Mouse (Mus musculus) neural tube, embryonic 15.5 days (tissue): ENCODE measurements around the gene Pidd1. TPM values are rescaled to one million over a fixed set of nuclear protein-coding genes. Genes with fewer than 3 reads are reported as not detected.

ENCODE experiments used
- ATAC-seq: fragments of 200-750 bp; cut with Nextera tagmentation; 2 replicates; pipeline ENCODE4 v1.8.0; 2017; ENCODE audit warnings: mild to moderate bottlenecking, moderate TSS enrichment, moderate library complexity; ENCODE audit not compliant: low FRiP score
- H3K27ac ChIP-seq: fragments of 300-500 bp; sonication (generic); replicated peaks from 2 replicates; pipeline ENCODE4 v1.5.1; 2015; ENCODE audit warnings: mild to moderate bottlenecking, inconsistent platforms
- H3K27me3 ChIP-seq: fragments of 300-500 bp; sonication (generic); replicated peaks from 2 replicates; pipeline ENCODE4 v1.6.1; 2015; ENCODE audit warnings: inconsistent platforms
- H3K36me3 ChIP-seq: fragments of 300-500 bp; sonication (generic); 2 replicates; pipeline ENCODE4 v1.6.1; 2015; ENCODE audit warnings: inconsistent platforms
- H3K4me1 ChIP-seq: fragments of 300-500 bp; sonication (generic); 2 replicates; pipeline ENCODE4 v1.6.1; 2015; ENCODE audit warnings: inconsistent platforms
- H3K4me2 ChIP-seq: fragments of 300-500 bp; sonication (generic); 2 replicates; pipeline ENCODE4 v1.6.1; 2015; ENCODE audit warnings: inconsistent platforms, mild to moderate bottlenecking, moderate library complexity
- H3K4me3 ChIP-seq: fragments of 300-500 bp; sonication (generic); replicated peaks from 2 replicates; pipeline ENCODE4 v1.5.1; 2015; ENCODE audit warnings: mild to moderate bottlenecking, inconsistent platforms
- H3K9ac ChIP-seq: fragments of 300-500 bp; sonication (generic); replicated peaks from 2 replicates; pipeline ENCODE4 v1.6.1; 2015; ENCODE audit warnings: mild to moderate bottlenecking, inconsistent platforms
- H3K9me3 ChIP-seq: fragments of 300-500 bp; sonication (generic); replicated peaks from 2 replicates; pipeline ENCODE4 v1.6.1; 2016; ENCODE audit warnings: inconsistent platforms
- WGBS: fragments of 180-500 bp; shearing (Covaris S2); methylation state at CpG from one replicate; pipeline ENCODE4 v1.1.7; 2015; ENCODE audit warnings: mixed read lengths; 5-methylcytosine and 5-hydroxymethylcytosine counted together
- polyA plus RNA-seq: library from polyadenylated mRNA; unstranded; fragments of >200 nt; fragmentation: Nextera tagmentation; extraction: Ambion mirVana; gene quantifications from 2 replicates; pipeline ENCODE4 v1.2.1, GENCODE M21; 2015

Gene Pidd1
- polyA plus RNA-seq, 1 experiment from 2014 or later = 2.7 TPM

DNA sequence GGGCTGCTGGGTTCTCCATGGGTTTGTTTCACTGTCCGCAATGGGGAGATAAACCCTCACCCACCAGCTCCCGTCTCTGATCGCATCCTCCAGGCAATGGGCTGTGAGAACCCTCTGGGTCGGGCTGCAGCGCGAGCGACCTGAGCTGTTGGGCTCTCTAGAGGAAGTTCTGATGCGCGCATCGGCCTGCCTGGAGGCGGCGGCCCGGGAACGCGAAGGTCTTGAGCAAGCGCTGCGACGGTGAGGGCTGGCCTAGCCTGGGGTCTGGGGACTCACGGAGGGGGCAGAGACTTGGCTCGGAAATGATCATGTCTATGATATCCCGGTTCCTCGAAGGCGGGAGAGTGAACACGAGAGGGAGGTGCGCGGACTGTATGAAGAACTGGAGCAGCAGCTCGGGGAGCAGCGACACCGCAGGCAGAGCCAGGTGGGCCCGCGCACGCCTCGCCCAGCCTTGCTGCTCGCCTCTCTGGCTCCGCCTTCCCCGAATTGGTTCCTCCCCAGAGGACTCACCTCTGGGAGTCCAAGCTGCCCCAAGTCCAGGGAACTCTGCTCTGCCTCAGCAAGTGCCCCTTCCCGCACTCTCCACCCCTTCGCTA is 20.9 kb upstream of the Pidd1 start:
- Histone ChIP-seq H3K4me2 (peak overlapping the region; percentile 46), H3K36me3 (peaks cover 5% of the 10 kb centered on the region), H3K27me3 (peaks cover 71% of the 10 kb centered on the region), H3K9ac (no peak overlapping the region), H3K27ac (no peak overlapping the region), H3K9me3 (no peaks in the 10 kb centered on the region), H3K4me1 (peaks cover 51% of the 10 kb centered on the region), H3K4me3 (peak overlapping the region; percentile 16)
- WGBS = 5% methylated on average over 38 of the region's 38 CpGs
- ATAC-seq = no peak

DNA sequence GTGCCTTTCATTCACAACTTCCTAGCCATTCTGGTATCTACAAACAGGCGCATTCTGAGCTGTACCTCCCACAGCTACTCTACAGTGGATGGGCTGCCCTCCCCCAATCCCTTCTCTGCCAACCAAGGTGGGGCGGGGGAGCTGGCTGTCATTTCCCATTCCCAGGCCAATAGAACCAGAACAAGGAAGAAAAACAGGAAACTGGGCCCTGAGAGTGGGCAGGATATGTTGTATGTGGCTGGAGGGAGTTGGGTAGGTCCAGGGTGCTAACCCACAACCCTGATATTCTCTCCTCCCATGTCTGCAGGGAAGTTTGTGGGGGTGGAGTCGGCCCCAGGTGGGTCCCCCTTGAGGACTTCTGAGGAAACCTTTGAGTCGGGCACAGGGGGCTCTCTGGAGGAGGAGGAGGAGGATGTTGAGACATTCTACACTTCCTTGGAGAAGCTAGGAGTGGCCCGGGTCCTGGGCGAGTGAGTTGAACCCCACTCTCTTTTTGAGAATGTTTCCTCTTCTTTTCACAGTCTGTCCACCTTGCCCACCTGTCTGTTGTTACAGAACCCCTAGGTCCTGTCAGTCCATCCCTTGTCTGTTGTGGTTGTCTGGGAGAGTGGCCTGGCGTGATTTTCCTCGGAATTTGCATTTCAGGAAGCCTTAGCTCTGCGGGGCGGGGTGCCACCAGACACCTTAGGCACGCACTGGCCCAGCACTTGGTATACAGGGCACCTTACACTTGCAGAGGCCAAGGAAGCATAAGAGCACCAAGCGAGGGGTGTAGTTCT is 20.2 kb upstream of the Pidd1 start:
- Histone ChIP-seq H3K36me3 (peaks cover 10% of the 10 kb centered on the region), H3K9ac (no peak overlapping the region), H3K4me2 (peak overlapping the region; percentile 46), H3K27ac (no peak overlapping the region), H3K9me3 (no peaks in the 10 kb centered on the region), H3K4me3 (peak overlapping the region; percentile 16), H3K4me1 (peaks cover 46% of the 10 kb centered on the region), H3K27me3 (peaks cover 78% of the 10 kb centered on the region)
- WGBS = 27% methylated on average over 12 of the region's 12 CpGs
- no peak for ATAC-seq

DNA sequence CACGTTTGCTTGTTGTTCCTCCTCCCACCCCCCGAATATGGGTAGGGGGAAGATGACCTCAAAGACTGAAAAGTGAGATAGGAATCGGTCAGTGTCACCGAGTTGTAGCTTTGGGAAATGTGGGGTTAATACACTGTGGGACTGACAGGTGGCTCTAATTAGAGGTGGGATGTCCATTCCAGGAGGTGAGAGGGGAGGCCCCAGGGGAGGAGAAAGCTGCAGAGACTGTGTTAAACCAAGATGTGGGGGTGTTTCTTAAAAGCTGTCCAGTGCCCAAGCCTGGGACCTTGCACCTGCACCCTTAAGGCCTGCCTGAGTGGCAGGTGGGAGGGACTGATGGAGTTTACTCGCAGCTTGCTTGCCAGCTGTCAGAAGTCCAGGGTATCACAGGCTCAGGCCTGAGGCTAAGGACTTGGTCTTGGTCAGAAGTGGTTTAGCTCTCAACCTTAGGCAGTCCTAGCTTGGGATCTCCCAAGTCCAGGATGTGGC is 18.6 kb upstream of the Pidd1 start:
- Histone ChIP-seq H3K9me3 (no peaks in the 10 kb centered on the region), H3K4me1 (peaks cover 32% of the 10 kb centered on the region), H3K9ac (no peak overlapping the region), H3K27ac (no peak overlapping the region), H3K27me3 (peaks cover 78% of the 10 kb centered on the region), H3K36me3 (peaks cover 14% of the 10 kb centered on the region), H3K4me2 (peak overlapping the region; percentile 72), H3K4me3 (peak overlapping the region; percentile 35; the same call in 1 of the 2 replicates)
- WGBS = 17% methylated on average over 5 of the region's 5 CpGs
- no peak for ATAC-seq

GRCm38 (mm10) chr7:141461521-141462332 is 17.9 kb upstream of the Pidd1 start:
- H3K9ac ChIP-seq = peak overlapping the region; percentile 41
- 2% methylated on average over 57 of the region's 59 CpGs for WGBS

DNA sequence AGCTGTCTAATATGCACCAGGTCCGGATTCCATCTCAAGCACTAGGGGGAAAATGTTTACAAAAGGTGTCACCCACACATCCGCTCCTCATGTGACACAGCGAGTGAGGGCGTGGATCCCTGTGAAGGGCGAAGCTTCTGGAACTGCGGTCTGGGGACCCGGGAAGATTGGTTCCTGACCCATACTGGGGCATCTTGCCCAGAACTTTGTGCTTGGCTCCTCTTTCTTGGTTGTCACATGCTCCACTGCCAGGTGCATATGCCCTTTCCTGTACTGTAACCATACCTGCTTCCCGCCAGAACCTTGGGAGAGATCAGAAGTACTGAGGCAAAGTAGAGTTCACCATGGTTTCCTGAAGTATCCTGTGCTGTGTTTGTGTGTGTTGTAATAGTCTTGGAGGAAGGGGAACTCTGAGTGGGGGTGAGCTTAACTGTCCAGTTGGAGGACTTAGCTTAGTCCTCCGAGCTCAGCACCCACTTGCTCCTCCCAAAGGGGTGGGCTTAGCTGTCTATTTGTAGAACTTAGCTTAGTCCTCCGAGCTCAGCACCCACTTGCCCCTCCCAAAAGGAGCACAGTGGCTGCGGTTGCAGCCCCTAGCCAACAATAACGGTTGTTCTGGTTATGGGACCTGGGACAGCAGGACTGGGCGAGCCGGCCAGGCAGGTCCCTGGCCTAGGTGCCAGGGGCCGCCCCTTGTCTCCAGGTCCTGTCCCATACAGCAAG is 16.7 kb upstream of the Pidd1 start, which contains the start of gene Cracr2b:
Cracr2b (plus strand) TSS at position 704 of the 723 bp plus-strand sequence.
- H3K27me3 ChIP-seq = peaks cover 65% of the 10 kb centered on the region
- ATAC-seq = no peak
- peaks cover 39% of the 10 kb centered on the region for H3K4me1 ChIP-seq

More at GRCm38 (mm10) chr7:141461521-141462332, 17.9 kb upstream of the Pidd1 start:
- Histone ChIP-seq H3K27me3 (peaks cover 76% of the 10 kb centered on the region), H3K4me1 (peaks cover 29% of the 10 kb centered on the region), H3K36me3 (peaks cover 14% of the 10 kb centered on the region), H3K9me3 (no peaks in the 10 kb centered on the region), H3K27ac (no peak overlapping the region), H3K4me3 (peak overlapping the region; percentile 35), H3K4me2 (peak overlapping the region; percentile 72)
- ATAC-seq = no peak

GRCm38 (mm10) chr7:141460001-141460390 is 16.2 kb upstream of the Pidd1 start:
- no peak for ATAC-seq
- Histone ChIP-seq H3K9me3 (no peaks in the 10 kb centered on the region), H3K9ac (no peak overlapping the region), H3K27ac (no peak overlapping the region), H3K4me1 (peaks cover 35% of the 10 kb centered on the region), H3K4me2 (no peak overlapping the region), H3K36me3 (peaks cover 14% of the 10 kb centered on the region), H3K27me3 (peaks cover 60% of the 10 kb centered on the region), H3K4me3 (no peak overlapping the region)
- WGBS = 85% methylated on average over 5 of the region's 5 CpGs

More for the DNA sequence above, 16.7 kb upstream of the Pidd1 start, which contains the start of gene Cracr2b:
- 76% methylated on average over 15 of the region's 15 CpGs for WGBS
- H3K9me3 ChIP-seq = no peaks in the 10 kb centered on the region
- no peak within 1 kb of the TSS for H3K27ac ChIP-seq
- H3K9ac ChIP-seq = peak within 1 kb of the TSS; percentile 41
- H3K36me3 ChIP-seq = peaks cover 14% of the 10 kb centered on the region
- peak within 1 kb of the TSS; percentile 35 for H3K4me3 ChIP-seq
- peak within 1 kb of the TSS; percentile 72 for H3K4me2 ChIP-seq

DNA sequence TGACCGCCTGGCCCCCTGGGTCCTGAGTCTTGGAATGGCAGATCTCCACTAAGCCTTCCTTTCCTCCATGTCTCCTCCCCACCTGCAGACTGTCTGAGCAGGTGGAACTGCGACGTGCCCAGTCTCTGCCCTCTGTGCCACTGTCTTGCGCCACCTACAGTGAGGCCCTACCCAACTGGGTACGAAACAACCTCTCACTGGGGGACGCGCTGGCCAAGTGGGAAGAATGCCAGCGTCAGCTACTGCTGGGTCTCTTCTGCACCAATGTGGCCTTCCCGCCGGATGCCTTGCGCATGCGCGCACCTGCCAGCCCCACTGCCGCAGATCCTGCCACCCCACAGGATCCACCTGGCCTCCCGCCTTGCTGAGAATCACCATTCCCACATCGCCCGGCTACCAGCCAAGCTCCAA is 15.5 kb upstream of the Pidd1 start:
- Histone ChIP-seq H3K4me2 (no peak overlapping the region), H3K27ac (no peak overlapping the region), H3K27me3 (peaks cover 53% of the 10 kb centered on the region), H3K4me3 (no peak overlapping the region), H3K9ac (no peak overlapping the region), H3K9me3 (no peaks in the 10 kb centered on the region), H3K4me1 (peaks cover 34% of the 10 kb centered on the region), H3K36me3 (peaks cover 14% of the 10 kb centered on the region)
- 89% methylated on average over 17 of the region's 17 CpGs for WGBS
- no peak for ATAC-seq

GRCm38 (mm10) chr7:141458661-141459060 is 14.8 kb upstream of the Pidd1 start:
- H3K9me3 ChIP-seq = no peaks in the 10 kb centered on the region
- peaks cover 47% of the 10 kb centered on the region for H3K27me3 ChIP-seq
- WGBS = 93% methylated on average over 11 of the region's 11 CpGs
- no peak overlapping the region for H3K27ac ChIP-seq
- peaks cover 34% of the 10 kb centered on the region for H3K4me1 ChIP-seq
- no peak overlapping the region for H3K4me2 ChIP-seq
- H3K36me3 ChIP-seq = peaks cover 14% of the 10 kb centered on the region
- H3K4me3 ChIP-seq = no peak overlapping the region
- no peak for ATAC-seq
- H3K9ac ChIP-seq = no peak overlapping the region

GRCm38 (mm10) chr7:141457986-141458660 is 14.3 kb upstream of the Pidd1 start:
- 77% methylated on average over 15 of the region's 15 CpGs for WGBS
- Histone ChIP-seq H3K9ac (no peak overlapping the region), H3K4me3 (no peak overlapping the region), H3K9me3 (no peaks in the 10 kb centered on the region), H3K27me3 (peaks cover 41% of the 10 kb centered on the region), H3K27ac (no peak overlapping the region), H3K4me1 (peaks cover 34% of the 10 kb centered on the region), H3K4me2 (no peak overlapping the region), H3K36me3 (peaks cover 15% of the 10 kb centered on the region)
- ATAC-seq = no peak

DNA sequence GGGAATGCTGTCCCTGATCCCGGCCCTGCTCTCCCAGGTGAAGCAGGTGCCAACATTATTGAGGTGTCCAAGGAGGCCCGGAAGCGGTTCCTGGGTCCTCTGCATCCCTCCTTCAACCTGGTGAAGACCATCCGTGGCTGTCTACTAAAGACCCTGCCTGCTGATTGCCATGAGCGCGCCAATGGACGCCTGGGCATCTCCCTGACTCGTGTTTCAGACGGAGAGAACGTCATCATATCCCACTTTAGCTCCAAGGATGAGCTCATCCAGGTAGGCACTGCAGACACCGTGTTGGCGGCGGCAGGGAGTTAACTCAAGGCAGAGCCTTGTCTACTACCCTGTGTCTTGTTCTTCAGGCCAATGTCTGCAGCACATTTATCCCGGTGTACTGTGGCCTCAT is 13.4 kb upstream of the Pidd1 start:
- no peak overlapping the region for H3K4me3 ChIP-seq
- H3K9ac ChIP-seq = no peak overlapping the region
- H3K4me2 ChIP-seq = no peak overlapping the region
- 94% methylated on average over 14 of the region's 14 CpGs for WGBS
- H3K4me1 ChIP-seq = peaks cover 33% of the 10 kb centered on the region
- no peak for ATAC-seq
- H3K27ac ChIP-seq = no peak overlapping the region
- peaks cover 32% of the 10 kb centered on the region for H3K27me3 ChIP-seq
- H3K36me3 ChIP-seq = peaks cover 19% of the 10 kb centered on the region
- no peaks in the 10 kb centered on the region for H3K9me3 ChIP-seq
